Mouse (Mus musculus) cerebellum, adult 2 months (tissue): ENCODE data around the gene Fkbp6. TPM values are rescaled to one million over a fixed set of nuclear protein-coding genes. Genes with fewer than 3 reads are reported as not detected.

Experiments used
- DNase-seq, 2 experiments: peaks; one replicate each; pipeline ENCODE4 v3.0.0; 2021
- H3K27ac ChIP-seq: fragments of 200-500 bp; 2 replicates; pipeline ENCODE4 v1.5.1; 2012; ENCODE audit warnings: low read length, control low read depth, inconsistent platforms; ENCODE audit not compliant: insufficient read depth
- H3K27me3 ChIP-seq: fragments of 200-500 bp; 2 replicates; pipeline ENCODE4 v1.6.1; 2012; ENCODE audit warnings: inconsistent platforms, mild to moderate bottlenecking, low read length, moderate library complexity; ENCODE audit not compliant: control insufficient read depth, insufficient read depth
- H3K4me1 ChIP-seq: fragments of 200-500 bp; 2 replicates; pipeline ENCODE4 v1.6.1; 2011; ENCODE audit warnings: low read length; ENCODE audit not compliant: control insufficient read depth, insufficient read depth
- H3K4me3 ChIP-seq: fragments of 200-500 bp; replicated peaks from 2 replicates; pipeline ENCODE3; 2011; ENCODE audit warnings: mild to moderate bottlenecking, low read depth, low read length, control low read depth; ENCODE audit not compliant: insufficient read depth
- CTCF ChIP-seq: fragments of 200-500 bp; IDR thresholded peaks from 2 replicates; pipeline ENCODE4 v1.5.1; 2011; ENCODE audit warnings: low read depth, mild to moderate bottlenecking, control low read depth, low read length, moderate library complexity, borderline replicate concordance; ENCODE audit not compliant: insufficient read depth
- POLR2A ChIP-seq: fragments of 200-500 bp; IDR thresholded peaks from 2 replicates; pipeline ENCODE4 v1.6.1; 2011; ENCODE audit warnings: low read length, control low read depth, borderline replicate concordance; ENCODE audit not compliant: insufficient read depth
- WGBS: fragments of 180-500 bp; shearing (Covaris S2); methylation state at CpG from one replicate; pipeline ENCODE4 v1.1.7; 2018; 5-methylcytosine and 5-hydroxymethylcytosine counted together
- polyA plus RNA-seq: library from polyadenylated mRNA; depleted of rRNA; stranded (reverse); fragments of >200 nt; gene quantifications from 2 replicates; pipeline ENCODE4 v1.2.3, GENCODE M21; 2012

Gene Fkbp6
- polyA plus RNA-seq, 1 experiment, result not detected

DNA sequence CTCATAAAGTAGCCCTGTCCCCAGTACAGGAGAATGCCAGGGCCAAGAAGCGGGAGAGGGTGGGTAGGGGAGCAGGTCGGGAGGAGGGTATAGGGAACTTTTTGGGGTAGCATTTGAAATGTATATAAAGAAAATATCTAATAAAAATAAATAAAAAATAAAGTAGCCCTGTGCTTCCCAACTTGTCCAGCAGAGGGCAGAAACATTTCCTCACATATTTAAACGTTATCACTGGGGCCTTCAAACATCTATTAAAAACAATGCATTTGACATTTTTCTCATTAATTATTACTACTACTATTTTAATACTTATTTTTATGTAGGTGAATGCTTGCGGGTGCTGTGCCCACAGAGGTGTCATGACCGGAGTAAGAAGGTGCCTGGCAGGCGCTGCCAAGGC lies 18.0 kb upstream of the Fkbp6 start:
- no peak overlapping the region for H3K27ac ChIP-seq
- 51% methylated on average over 6 of the region's 6 CpGs for WGBS
- DNase-seq, result no peak
- 0 out of 2 replicates have a peak, but pooled peaks have one; percentile 14 for TF ChIP-seq CTCF
- TF ChIP-seq POLR2A, result no peak
- no peaks in the 10 kb centered on the region for H3K4me1 ChIP-seq
- H3K27me3 ChIP-seq, result no peaks in the 10 kb centered on the region
- no peak overlapping the region for H3K4me3 ChIP-seq

DNA sequence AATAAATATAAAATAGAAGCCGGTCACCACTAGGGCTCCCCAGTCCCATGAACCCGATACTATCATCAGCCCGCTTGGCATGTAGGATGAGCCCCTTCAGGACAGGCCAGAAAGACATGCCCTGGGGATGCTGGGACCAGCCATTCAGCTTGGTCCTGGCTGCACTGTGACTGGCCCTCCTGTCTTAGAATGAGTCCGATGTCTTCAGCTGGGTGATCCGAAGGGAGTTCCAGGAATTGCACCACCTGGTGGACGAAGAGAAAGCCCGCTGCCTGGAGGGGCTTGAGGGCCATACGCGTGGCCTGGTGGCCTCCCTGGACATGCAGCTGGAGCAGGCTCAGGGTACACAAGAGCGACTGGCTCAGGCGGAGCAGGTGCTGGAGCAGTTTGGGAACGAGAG lies 13.7 kb upstream of the Fkbp6 start:
- Histone ChIP-seq H3K27ac (no peak overlapping the region), H3K27me3 (no peaks in the 10 kb centered on the region), H3K4me1 (no peaks in the 10 kb centered on the region), H3K4me3 (no peak overlapping the region)
- peak; percentile 37; the same call in 1 of the 2 replicates for TF ChIP-seq CTCF
- TF ChIP-seq POLR2A, result no peak
- WGBS, result 21% methylated on average over 12 of the region's 12 CpGs
- no peak for DNase-seq

DNA sequence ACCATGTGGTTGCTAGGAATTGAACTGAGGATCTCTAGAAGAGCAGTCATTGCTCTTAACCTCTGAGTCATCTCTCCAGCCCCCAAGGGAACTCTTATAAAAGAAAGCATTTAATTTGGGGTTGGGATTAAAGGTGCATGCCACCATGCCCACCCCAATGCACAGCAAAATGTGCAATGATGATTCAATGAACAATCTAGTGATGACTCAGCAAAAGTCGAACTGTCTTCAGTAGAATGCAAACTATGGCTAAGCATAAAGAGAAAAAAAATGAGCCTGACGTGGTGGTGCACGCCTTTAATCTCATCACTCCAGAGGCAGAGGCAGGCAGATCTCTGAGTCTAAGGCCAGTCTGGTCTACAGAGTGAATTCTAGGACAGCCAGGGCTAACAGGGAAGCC lies 12.7 kb upstream of the Fkbp6 start:
- 81% methylated on average over 3 of the region's 3 CpGs for WGBS
- Histone ChIP-seq H3K27me3 (no peaks in the 10 kb centered on the region), H3K4me3 (no peak overlapping the region), H3K4me1 (no peaks in the 10 kb centered on the region), H3K27ac (no peak overlapping the region)
- TF ChIP-seq POLR2A (no peak), CTCF (no peak)
- no peak for DNase-seq

DNA sequence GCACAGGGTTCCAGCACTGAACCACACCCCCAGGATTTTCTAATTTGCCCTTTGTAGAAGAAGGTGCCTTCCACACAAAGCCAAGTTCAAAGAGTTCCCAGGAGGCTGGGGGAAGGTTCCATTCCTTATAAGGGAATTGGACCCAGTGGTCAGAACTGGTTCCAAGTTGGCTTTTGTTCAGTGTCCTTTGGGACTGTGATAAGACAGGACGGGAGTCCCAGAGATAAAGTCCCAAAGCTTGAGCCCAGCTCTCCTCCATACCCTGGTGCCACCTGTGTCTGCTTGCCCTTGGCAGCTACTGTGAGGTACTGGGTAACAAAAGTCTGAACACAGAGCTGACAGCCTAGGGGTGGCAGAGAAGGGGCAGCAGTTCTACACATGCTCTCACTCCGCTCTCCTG lies 9.9 kb upstream of the Fkbp6 start:
- no peak overlapping the region for H3K27ac ChIP-seq
- WGBS, result 54% methylated on average over 2 of the region's 2 CpGs
- H3K4me3 ChIP-seq, result no peak overlapping the region
- no peak for DNase-seq
- H3K27me3 ChIP-seq, result no peaks in the 10 kb centered on the region
- H3K4me1 ChIP-seq, result no peaks in the 10 kb centered on the region
- TF ChIP-seq CTCF (no peak), POLR2A (no peak)

DNA sequence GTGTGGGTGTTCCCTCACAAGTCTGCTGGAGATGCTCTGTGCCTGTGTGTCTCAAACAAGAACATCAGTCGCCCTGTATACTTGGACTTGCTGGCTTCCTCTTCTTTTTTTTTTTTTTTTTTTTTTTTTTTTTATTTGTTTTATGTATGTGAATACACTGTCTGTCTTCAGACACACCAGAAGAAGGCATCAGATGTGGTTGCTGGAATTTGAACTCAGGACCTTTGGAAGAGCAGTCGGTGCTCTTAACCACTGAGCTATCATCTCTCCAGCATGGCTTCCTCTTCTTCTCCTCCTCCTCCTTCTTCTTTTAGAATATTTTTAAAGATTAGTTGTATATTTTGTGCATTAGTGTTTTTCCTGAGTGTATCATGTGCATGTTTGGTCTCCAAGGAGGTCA lies 7.7 kb upstream of the Fkbp6 start:
- H3K4me1 ChIP-seq, result no peaks in the 10 kb centered on the region
- no peak overlapping the region for H3K27ac ChIP-seq
- WGBS, result 84% methylated on average over 2 of the region's 2 CpGs
- TF ChIP-seq POLR2A, result no peak
- TF ChIP-seq CTCF, result no peak
- no peak for DNase-seq
- no peaks in the 10 kb centered on the region for H3K27me3 ChIP-seq
- H3K4me3 ChIP-seq, result no peak overlapping the region

DNA sequence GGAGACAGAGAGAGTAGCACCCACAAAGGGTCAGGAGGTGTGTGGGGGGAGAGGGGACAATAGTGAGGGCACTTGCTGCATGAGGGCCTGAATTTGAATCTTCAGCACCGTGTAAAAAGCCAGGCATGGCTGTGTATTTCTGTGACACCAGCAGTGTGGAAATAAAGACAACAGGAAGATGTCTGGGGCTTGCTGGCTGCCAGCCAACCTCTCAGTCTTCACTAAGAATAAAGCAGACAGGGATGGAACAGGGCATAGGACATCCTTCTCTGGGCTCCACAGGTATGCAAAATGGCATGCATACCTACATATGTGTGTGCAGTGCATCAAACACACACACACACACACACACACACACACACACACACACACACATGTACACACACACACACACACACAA lies 6.2 kb upstream of the Fkbp6 start:
- no peak overlapping the region for H3K4me3 ChIP-seq
- H3K27me3 ChIP-seq, result no peaks in the 10 kb centered on the region
- DNase-seq, result no peak
- no peaks in the 10 kb centered on the region for H3K4me1 ChIP-seq
- H3K27ac ChIP-seq, result no peak overlapping the region
- no peak for TF ChIP-seq POLR2A
- TF ChIP-seq CTCF, result no peak
- 0% methylated on average over 1 of the region's 1 CpGs for WGBS

DNA sequence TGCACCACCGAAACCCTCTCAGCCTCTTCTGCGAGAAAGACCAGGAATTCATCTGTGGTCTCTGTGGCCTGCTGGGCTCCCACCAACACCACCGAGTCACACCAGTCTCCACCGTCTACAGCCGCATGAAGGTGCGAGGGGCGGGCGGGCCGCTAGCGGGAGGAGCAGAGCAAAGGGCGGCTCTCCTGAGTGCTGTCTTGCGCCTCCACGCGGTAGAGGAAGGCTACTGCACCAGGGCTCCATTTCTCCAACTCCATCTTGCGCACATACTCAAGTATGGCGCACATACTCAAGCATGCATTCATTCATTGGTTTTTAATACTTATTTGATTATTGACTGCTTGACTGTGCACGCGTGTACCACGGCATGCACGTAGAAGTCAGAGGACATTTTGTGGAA lies 3.7 kb upstream of the Fkbp6 start:
- 16% methylated on average over 20 of the region's 20 CpGs for WGBS
- no peaks in the 10 kb centered on the region for H3K27me3 ChIP-seq

DNA sequence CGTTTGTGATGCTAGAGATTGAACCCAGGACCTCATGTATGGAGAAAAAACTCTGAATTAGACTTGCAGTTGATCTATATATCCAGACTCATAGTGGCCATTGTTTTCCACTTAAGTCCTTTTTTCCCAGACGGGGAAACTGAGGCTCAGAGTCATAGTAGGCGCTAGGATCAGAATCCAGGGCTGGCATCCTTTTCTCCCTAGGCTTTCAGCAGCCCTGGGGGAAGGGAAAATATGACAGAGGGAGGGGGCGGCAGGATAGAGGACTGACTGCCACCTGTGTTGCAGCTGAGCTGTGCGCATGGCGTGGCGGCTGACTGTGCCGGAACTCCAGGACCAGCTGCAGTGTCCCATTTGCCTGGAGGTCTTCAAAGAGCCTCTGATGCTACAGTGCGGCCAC lies 3.2 kb upstream of the Fkbp6 start, which contains the start of gene Trim50:
Gene Trim50, plus strand, starts transcription at position 301 of the 400 bp plus-strand sequence.
- Histone ChIP-seq H3K27ac (no peak within 1 kb of the TSS), H3K4me1 (no peaks in the 10 kb centered on the region), H3K27me3 (no peaks in the 10 kb centered on the region), H3K4me3 (no peak within 1 kb of the TSS)
- 59% methylated on average over 9 of the region's 9 CpGs for WGBS
- DNase-seq, result no peak
- TF ChIP-seq POLR2A, result no peak
- no peak for TF ChIP-seq CTCF

More for the DNA sequence above, 3.7 kb upstream of the Fkbp6 start:
- no peak for DNase-seq
- TF ChIP-seq CTCF (no peak), POLR2A (no peak)
- H3K27ac ChIP-seq, result no peak overlapping the region
- no peaks in the 10 kb centered on the region for H3K4me1 ChIP-seq
- H3K4me3 ChIP-seq, result no peak overlapping the region
